ENCODE assay signal across 8 mouse cellular contexts in genomic region chr17:45733735-45734301, GRCm38 (mm10). TPM values are rescaled to one million over a fixed set of nuclear protein-coding genes. Genes with fewer than 3 reads are reported as not detected.
DNase-seq lines count a peak whose midpoint lies in the region; ATAC-seq lines count a peak whose summit lies in the region.

Gene 1600014C23Rik, minus strand, starts transcription at chr17:45733844.

- 2% methylated on average over 40 of the region's 41 CpGs for WGBS in forebrain, embryonic 13.5 days

- H3K9ac ChIP-seq in forebrain, embryonic 13.5 days, result peak within 1 kb of the TSS; percentile 68

- peaks cover 20% of the 10 kb centered on the region; the same call in 1 of the 2 replicates for H3K27me3 ChIP-seq in forebrain, embryonic 13.5 days

- no peaks in the 10 kb centered on the region for H3K9me3 ChIP-seq in forebrain, embryonic 13.5 days (replicated peaks)

- peak within 1 kb of the TSS; percentile 83 for H3K27ac ChIP-seq in forebrain, embryonic 13.5 days

- peak; percentile 50 for DNase-seq in ES-CJ7 (ENCODE audit: low read depth, low spot score)
- DNase-seq in adrenal gland, postnatal 36 days, result peak; percentile 69 to 82
- DNase-seq in heart, postnatal 4 days, result peak; percentile 78
- DNase-seq in layer of hippocampus, adult 9-11 months, result peak; percentile 73
- DNase-seq in lung, postnatal 10 days, result peak; percentile 61
- DNase-seq in right cerebral cortex, postnatal 25 days, result peak; percentile 79
- DNase-seq in thymus, postnatal 10 days (ENCODE audit: low spot score in 2 of 2), result no peak

- peak; percentile 55 for ATAC-seq in forebrain, embryonic 13.5 days

- H3K4me3 ChIP-seq in forebrain, embryonic 13.5 days, result peak within 1 kb of the TSS; percentile 40

- H3K4me1 ChIP-seq in forebrain, embryonic 13.5 days, result peaks cover 43% of the 10 kb centered on the region

- peak within 1 kb of the TSS; percentile 78 for H3K4me2 ChIP-seq in forebrain, embryonic 13.5 days

- no peaks in the 10 kb centered on the region for H3K36me3 ChIP-seq in forebrain, embryonic 13.5 days (ENCODE audit: poor library complexity, severe bottlenecking)

RNA-seq across cellular contexts. Expression of gene 1600014C23Rik, which starts in this region (rescaled TPM):
- not detected for total RNA-seq in adrenal gland, postnatal 36 days (2021)
- 0.48 TPM in 1 of 2 replicates, not detected in the other for polyA plus RNA-seq in forebrain, embryonic 13.5 days (2015; fragmentation: Nextera tagmentation; extraction: Ambion mirVana)
- under 1 TPM in 1 of 2 experiments, not detected in 1; 0.97 TPM for total RNA-seq in heart, postnatal 4 days (2021)

Comparison
In these comparisons a context has a peak if more than half of its experiments do, and no peak if none do; other contexts are left out.
1. Peak in DNase-seq in adrenal gland, postnatal 36 days; RNA of the gene not detected or under 1 TPM.
2. Peak in ATAC-seq, H3K4me3 ChIP-seq, H3K27ac ChIP-seq, H3K9ac ChIP-seq and H3K4me2 ChIP-seq in forebrain, embryonic 13.5 days; RNA of the gene not detected or under 1 TPM.
3. Peak in DNase-seq in heart, postnatal 4 days; RNA of the gene not detected or under 1 TPM.
4. DNase-seq: peak in ES-CJ7 (single experiment), layer of hippocampus, adult 9-11 months (single experiment), lung, postnatal 10 days (single experiment) and right cerebral cortex, postnatal 25 days (single experiment); none in thymus, postnatal 10 days (0 of 2).